In the genomic region with DNA sequence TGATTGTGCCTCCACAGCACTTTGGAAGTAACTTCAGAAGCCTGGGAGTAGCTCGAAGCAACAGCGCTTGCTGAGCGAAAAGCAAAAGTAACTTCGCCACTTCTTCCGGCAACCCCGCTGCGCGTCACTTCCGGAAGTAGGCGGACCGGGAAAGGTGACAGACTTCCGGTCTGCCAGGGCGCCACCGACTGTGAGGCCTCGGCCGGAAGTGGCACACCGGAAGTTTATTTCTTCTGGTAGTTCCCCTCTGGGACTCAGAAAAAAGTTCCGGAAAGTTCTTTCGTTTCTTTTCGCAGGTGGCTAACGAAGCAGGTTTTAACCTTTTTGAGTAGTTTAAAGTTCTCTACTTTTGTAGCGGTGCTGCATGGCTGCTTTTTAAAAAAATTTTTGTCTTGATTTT, we compare ENCODE assay signal across 8 mouse cellular contexts. TPM values are rescaled to one million over a fixed set of nuclear protein-coding genes. Genes with fewer than 3 reads are reported as not detected.
DNase-seq lines count a peak whose midpoint lies in the region; ATAC-seq and TF ChIP-seq lines count a peak whose summit lies in the region.

TSS of gene Nr1h2 (minus strand) at position 126 of the 400 bp plus-strand sequence.

- peak within 1 kb of the TSS; percentile 96 for H3K27ac ChIP-seq in heart, embryonic 12.5 days (ENCODE audit: poor library complexity, severe bottlenecking)
- peak within 1 kb of the TSS; percentile 99 for H3K27ac ChIP-seq in kidney, postnatal 0 days
- H3K27ac ChIP-seq in liver, embryonic 11.5 days (ENCODE audit: low read depth, low read length), result peak within 1 kb of the TSS; percentile 97
- peak within 1 kb of the TSS; percentile 98 for H3K27ac ChIP-seq in stomach, embryonic 14.5 days (ENCODE audit: low read length)

- H3K9ac ChIP-seq in heart, embryonic 12.5 days, result peak within 1 kb of the TSS; percentile 82
- peak within 1 kb of the TSS; percentile 83 for H3K9ac ChIP-seq in kidney, postnatal 0 days (ENCODE audit: low read depth, low read length)
- peak within 1 kb of the TSS; percentile 77 for H3K9ac ChIP-seq in liver, embryonic 11.5 days (ENCODE audit: low read depth, low read length)
- H3K9ac ChIP-seq in stomach, embryonic 14.5 days (replicated peaks; ENCODE audit: low read depth, low read length), result peak within 1 kb of the TSS; percentile 52

- peak within 1 kb of the TSS; percentile 99 for H3K4me3 ChIP-seq in heart, embryonic 12.5 days
- H3K4me3 ChIP-seq in kidney, postnatal 0 days (replicated peaks; ENCODE audit: low read depth, low read length), result peak within 1 kb of the TSS; percentile 74
- H3K4me3 ChIP-seq in liver, embryonic 11.5 days (ENCODE audit: low read depth, low read length), result peak within 1 kb of the TSS; percentile 69
- H3K4me3 ChIP-seq in stomach, embryonic 14.5 days (ENCODE audit: low read depth, low read length), result peak within 1 kb of the TSS; percentile 85

- peak; percentile 98 for DNase-seq in CD4-positive helper T cell, adult 2 months (ENCODE audit: low read depth, low spot score)
- DNase-seq in brain, embryonic 18.5 days (ENCODE audit: low read depth, low spot score), result peak; percentile 83
- peak; percentile 98 for DNase-seq in kidney, postnatal 0 days (ENCODE audit: low spot score)
- peak; percentile 91 for DNase-seq in liver, embryonic 11.5 days (ENCODE audit: low spot score)
- DNase-seq in naive thymus-derived CD4-positive, alpha-beta T cell, adult 2 months (ENCODE audit: low read depth), result peak; percentile 97

- no peaks in the 10 kb centered on the region for H3K9me3 ChIP-seq in heart, embryonic 12.5 days (replicated peaks)
- no peaks in the 10 kb centered on the region for H3K9me3 ChIP-seq in kidney, postnatal 0 days (replicated peaks; ENCODE audit: low read length)
- H3K9me3 ChIP-seq in liver, embryonic 11.5 days (ENCODE audit: control insufficient read depth, low read length), result no peaks in the 10 kb centered on the region
- no peaks in the 10 kb centered on the region for H3K9me3 ChIP-seq in stomach, embryonic 14.5 days (ENCODE audit: control insufficient read depth, low read depth, low read length)

- peaks cover 5% of the 10 kb centered on the region; the same call in 1 of the 2 replicates for H3K27me3 ChIP-seq in heart, embryonic 12.5 days (replicated peaks)
- no peaks in the 10 kb centered on the region for H3K27me3 ChIP-seq in kidney, postnatal 0 days (ENCODE audit: insufficient read depth, low read length)
- no peaks in the 10 kb centered on the region for H3K27me3 ChIP-seq in liver, embryonic 11.5 days (replicated peaks; ENCODE audit: control insufficient read depth, insufficient read depth, low read length)
- no peaks in the 10 kb centered on the region for H3K27me3 ChIP-seq in stomach, embryonic 14.5 days (ENCODE audit: control insufficient read depth, insufficient read depth, low read length)

- peak; percentile 95 for ATAC-seq in erythroid progenitor cell, adult 5-6 weeks (replicated peaks; ENCODE audit: low FRiP score, poor library complexity, severe bottlenecking)
- peak; percentile 87 for ATAC-seq in heart, embryonic 12.5 days (ENCODE audit: insufficient number of reproducible peaks, low FRiP score)
- peak; percentile 83 for ATAC-seq in kidney, postnatal 0 days (replicated peaks; ENCODE audit: low FRiP score, low read depth)
- ATAC-seq in liver, embryonic 11.5 days (replicated peaks; ENCODE audit: low FRiP score), result peak; percentile 81
- ATAC-seq in stomach, embryonic 14.5 days (ENCODE audit: insufficient number of reproducible peaks, insufficient read depth, low FRiP score, low read depth), result peak; percentile 78

- H3K36me3 ChIP-seq in heart, embryonic 12.5 days, result peaks cover 33% of the 10 kb centered on the region
- H3K36me3 ChIP-seq in kidney, postnatal 0 days (ENCODE audit: insufficient read depth, low read length), result peaks cover 32% of the 10 kb centered on the region
- peaks cover 27% of the 10 kb centered on the region for H3K36me3 ChIP-seq in liver, embryonic 11.5 days (ENCODE audit: control insufficient read depth, insufficient read depth, low read length)
- H3K36me3 ChIP-seq in stomach, embryonic 14.5 days (ENCODE audit: control insufficient read depth, insufficient read depth, low read length), result peaks cover 27% of the 10 kb centered on the region

- H3K4me2 ChIP-seq in heart, embryonic 12.5 days, result peak within 1 kb of the TSS; percentile 74
- H3K4me2 ChIP-seq in kidney, postnatal 0 days (ENCODE audit: low read length), result peak within 1 kb of the TSS; percentile 62
- peak within 1 kb of the TSS; percentile 76 for H3K4me2 ChIP-seq in liver, embryonic 11.5 days
- peak within 1 kb of the TSS; percentile 73 for H3K4me2 ChIP-seq in stomach, embryonic 14.5 days (replicated peaks; ENCODE audit: low read depth, low read length)

- H3K4me1 ChIP-seq in heart, embryonic 12.5 days (replicated peaks), result peaks cover 13% of the 10 kb centered on the region
- H3K4me1 ChIP-seq in kidney, postnatal 0 days (replicated peaks; ENCODE audit: insufficient read depth, low read length), result no peaks in the 10 kb centered on the region
- peaks cover 12% of the 10 kb centered on the region; the same call in 1 of the 2 replicates for H3K4me1 ChIP-seq in liver, embryonic 11.5 days (replicated peaks; ENCODE audit: control insufficient read depth, insufficient read depth, low read length)
- H3K4me1 ChIP-seq in stomach, embryonic 14.5 days (ENCODE audit: control insufficient read depth, insufficient read depth, low read length), result peaks cover 5% of the 10 kb centered on the region; the same call in 1 of the 2 replicates

- TF ChIP-seq CTCF in kidney, postnatal 0 days (IDR thresholded peaks at IDR 0.05; ENCODE audit: low read depth), result no peak

- WGBS in heart, embryonic 12.5 days, result 0% methylated on average over 22 of the region's 22 CpGs
- under 1% methylated on average over 22 of the region's 22 CpGs for WGBS in kidney, postnatal 0 days
- under 1% methylated on average over 22 of the region's 22 CpGs for WGBS in liver, embryonic 11.5 days
- under 1% methylated on average over 22 of the region's 22 CpGs for WGBS in stomach, embryonic 14.5 days

RNA-seq across cellular contexts. Expression of gene Nr1h2, which starts in this region (rescaled TPM):
- total RNA-seq in erythroid progenitor cell, adult 5-6 weeks (2015; ENCODE audit: low replicate concordance), result 57.3 and 105 TPM in 2 replicates
- 59.3 and 81.4 TPM in 2 replicates for total RNA-seq in erythroid progenitor cell, adult 5-6 weeks (2017; ENCODE audit: low replicate concordance)
- polyA plus RNA-seq in heart, embryonic 12.5 days (2016; fragmentation: Nextera tagmentation; extraction: Ambion mirVana), result 54.7 and 55.3 TPM in 2 replicates
- 80.6 and 83.0 TPM in 2 replicates for polyA plus RNA-seq in kidney, postnatal 0 days (2015; fragmentation: Nextera tagmentation; extraction: Ambion mirVana)
- 65.6 and 69.2 TPM in 2 replicates for polyA plus RNA-seq in liver, embryonic 11.5 days (2014; fragmentation: Nextera tagmentation; extraction: Ambion mirVana)
- polyA plus RNA-seq in stomach, embryonic 14.5 days (2014; fragmentation: Nextera tagmentation; extraction: Ambion mirVana), result 63.2 and 66.7 TPM in 2 replicates

Comparison
In these comparisons a context has a peak if more than half of its experiments do, and no peak if none do; other contexts are left out.
1. Peak in every context shown above with its lines: DNase-seq, ATAC-seq, H3K4me3 ChIP-seq and H3K27ac ChIP-seq.